Mouse (Mus musculus): ENCODE data around the gene Cryga.

GRCm38 (mm10) chr1:65112031-65112806 lies 9.0 kb upstream of the Cryga start:
- TF ChIP-seq POLR2A (IDR thresholded peaks at IDR 0.05; ENCODE audit: insufficient read length, low read depth) (no peak), SRF (IDR thresholded peaks at IDR 0.05; ENCODE audit: control insufficient read depth, insufficient read length, low read depth) (no peak), POLR2AphosphoS2 (IDR thresholded peaks at IDR 0.05; ENCODE audit: insufficient read length, low read depth) (no peak), REST (IDR thresholded peaks at IDR 0.05; ENCODE audit: insufficient read depth, insufficient read length) (no peak)

Measured in myocyte (in vitro differentiated cells).